Mouse (Mus musculus) MEL (cell line): Measurements from ENCODE around the gene Kif20b. TPM values are rescaled to one million over a fixed set of nuclear protein-coding genes. Genes with fewer than 3 reads are reported as not detected.
A peak's percentile ranks its signal among the peaks of the same experiment; 100 is the strongest.

ENCODE experiments used
- DNase-seq: peaks from one replicate; pipeline ENCODE4 v3.0.0; 2011; ENCODE audit warnings: low read depth, low spot score
- H3K27ac ChIP-seq: 2 replicates; pipeline ENCODE4 v1.5.1; 2012; ENCODE audit warnings: low read depth, mild to moderate bottlenecking, control low read depth, low read length, moderate library complexity; ENCODE audit not compliant: control insufficient read depth
- H3K27me3 ChIP-seq, 2 experiments: fragments of 150-350 bp in 1 of 2; sonication (generic) in 1 of 2; 2 replicates each; pipeline ENCODE4 v1.6.1; 2012; ENCODE audit warnings: low read length in 2 of 2, mild to moderate bottlenecking in 2 of 2, improper control_type of control experiment in 1 of 2, moderate library complexity in 1 of 2; ENCODE audit not compliant: insufficient read depth in 2 of 2, control insufficient read depth in 1 of 2
- H3K36me3 ChIP-seq, 2 experiments: 2 replicates each; pipeline ENCODE4 v1.6.1; 2012 to 2014; ENCODE audit warnings: low read length in 2 of 2, improper control_type of control experiment in 1 of 2, inconsistent platforms in 1 of 2, mild to moderate bottlenecking in 1 of 2; ENCODE audit not compliant: insufficient read depth in 2 of 2, control insufficient read depth in 1 of 2
- H3K4me1 ChIP-seq, 2 experiments: fragments of 150-350 bp in 1 of 2; sonication (generic) in 1 of 2; 2 replicates each; pipeline ENCODE4 v1.6.1; 2012; ENCODE audit warnings: low read length in 2 of 2, improper control_type of control experiment in 1 of 2, mild to moderate bottlenecking in 1 of 2; ENCODE audit not compliant: insufficient read depth in 2 of 2, control insufficient read depth in 1 of 2
- H3K4me3 ChIP-seq, 2 experiments: fragments of 150-350 bp in 1 of 2; sonication (generic) in 1 of 2; 2 replicates each; pipeline ENCODE4 v1.5.1; 2012; ENCODE audit warnings: low read depth in 2 of 2, low read length in 2 of 2, mild to moderate bottlenecking in 2 of 2, moderate library complexity in 2 of 2, control low read depth in 1 of 2, improper control_type of control experiment in 1 of 2; ENCODE audit not compliant: control insufficient read depth in 1 of 2, insufficient read depth in 1 of 2
- H3K79me2 ChIP-seq: 2 replicates; pipeline ENCODE4 v1.6.1; 2012; ENCODE audit warnings: mild to moderate bottlenecking, low read length, moderate library complexity; ENCODE audit not compliant: control insufficient read depth, poor library complexity, insufficient read depth
- H3K9ac ChIP-seq: 2 replicates; pipeline ENCODE4 v1.6.1; 2012; ENCODE audit warnings: low read depth, mild to moderate bottlenecking, control low read depth, low read length, moderate library complexity; ENCODE audit not compliant: control insufficient read depth, poor library complexity, severe bottlenecking
- H3K9me3 ChIP-seq: fragments of 150-350 bp; sonication (generic); replicated peaks from 2 replicates; pipeline ENCODE4 v1.6.1; 2012; ENCODE audit warnings: mild to moderate bottlenecking, low read length, improper control_type of control experiment, moderate library complexity; ENCODE audit not compliant: insufficient read depth
- BHLHE40 ChIP-seq: IDR thresholded peaks from 2 replicates; pipeline ENCODE4 v1.6.1; 2012; ENCODE audit warnings: low read depth, mild to moderate bottlenecking, inconsistent platforms, low read length, improper control_type of control experiment, borderline replicate concordance
- CHD1 ChIP-seq: IDR thresholded peaks from 2 replicates; pipeline ENCODE4 v1.6.1; 2012; ENCODE audit warnings: low read depth, mild to moderate bottlenecking, inconsistent platforms, low read length, improper control_type of control experiment
- CHD2 ChIP-seq: IDR thresholded peaks from 2 replicates; pipeline ENCODE4 v1.6.1; 2011; ENCODE audit warnings: low read length, improper control_type of control experiment
- CTCF ChIP-seq, 3 experiments: IDR thresholded peaks in 2 of 3; conservative IDR thresholded peaks in 1 of 3; 2 replicates each; pipeline ENCODE4 v1.5.1; 2011 to 2012; ENCODE audit warnings: low read length in 3 of 3, low read depth in 2 of 3, mild to moderate bottlenecking in 2 of 3, improper control_type of control experiment in 1 of 3, inconsistent platforms in 1 of 3, mixed read lengths in 1 of 3, moderate library complexity in 1 of 3; ENCODE audit not compliant: control insufficient read depth in 1 of 3, insufficient read depth in 1 of 3, poor library complexity in 1 of 3, severe bottlenecking in 1 of 3
- E2F4 ChIP-seq: IDR thresholded peaks from 2 replicates; pipeline ENCODE4 v1.6.1; 2011; ENCODE audit warnings: low read depth, low read length, improper control_type of control experiment, borderline replicate concordance
- ELF1 ChIP-seq: IDR thresholded peaks from 2 replicates; pipeline ENCODE4 v1.6.1; 2014; ENCODE audit warnings: low read depth, mild to moderate bottlenecking, inconsistent platforms, low read length, improper control_type of control experiment, moderate library complexity
- EP300 ChIP-seq, 2 experiments: IDR thresholded peaks; 2 replicates each; pipeline ENCODE4 v1.6.1; 2011; ENCODE audit warnings: improper control_type of control experiment in 2 of 2, low read length in 2 of 2, low read depth in 1 of 2, mild to moderate bottlenecking in 1 of 2
- ETS1 ChIP-seq: IDR thresholded peaks from 2 replicates; pipeline ENCODE4 v1.6.1; 2012; ENCODE audit warnings: low read depth, mild to moderate bottlenecking, inconsistent platforms, low read length, improper control_type of control experiment, moderate library complexity
- GATA1 ChIP-seq: IDR thresholded peaks from 2 replicates; pipeline ENCODE4 v1.6.1; 2011; ENCODE audit warnings: low read depth, low read length, improper control_type of control experiment
- HCFC1 ChIP-seq: IDR thresholded peaks from 2 replicates; pipeline ENCODE4 v1.6.1; 2012; ENCODE audit warnings: low read depth, mild to moderate bottlenecking, inconsistent platforms, low read length, improper control_type of control experiment, moderate library complexity
- KAT2A ChIP-seq: conservative IDR thresholded peaks from 2 replicates; pipeline ENCODE4 v1.6.1; 2012; ENCODE audit warnings: low read depth, low read length, improper control_type of control experiment, inconsistent platforms
- MAX ChIP-seq: IDR thresholded peaks from 2 replicates; pipeline ENCODE4 v1.6.1; 2011; ENCODE audit warnings: low read length, improper control_type of control experiment
- MAZ ChIP-seq: IDR thresholded peaks from 2 replicates; pipeline ENCODE4 v1.6.1; 2012; ENCODE audit warnings: low read depth, mild to moderate bottlenecking, inconsistent platforms, low read length, improper control_type of control experiment
- MEF2A ChIP-seq: IDR thresholded peaks from 2 replicates; pipeline ENCODE4 v1.6.1; 2014; ENCODE audit warnings: low read depth, mild to moderate bottlenecking, inconsistent platforms, low read length, improper control_type of control experiment; ENCODE audit not compliant: poor library complexity, insufficient replicate concordance, severe bottlenecking; ENCODE audit errors: extremely low read depth
- MXI1 ChIP-seq: IDR thresholded peaks from 2 replicates; pipeline ENCODE4 v1.6.1; 2011; ENCODE audit warnings: mild to moderate bottlenecking, low read depth, low read length, improper control_type of control experiment
- MYB ChIP-seq: IDR thresholded peaks from 2 replicates; pipeline ENCODE4 v1.6.1; 2011; ENCODE audit warnings: mild to moderate bottlenecking, low read depth, low read length, improper control_type of control experiment
- MYC ChIP-seq: IDR thresholded peaks from 2 replicates; pipeline ENCODE4 v1.6.1; 2011; ENCODE audit warnings: low read depth, mild to moderate bottlenecking, low read length, improper control_type of control experiment, moderate library complexity
- NELFE ChIP-seq: IDR thresholded peaks from 2 replicates; pipeline ENCODE4 v1.6.1; 2011; ENCODE audit warnings: low read depth, low read length, improper control_type of control experiment
- POLR2A ChIP-seq, 2 experiments: IDR thresholded peaks; 2 replicates each; pipeline ENCODE4 v1.6.1; 2011 to 2012; ENCODE audit warnings: low read length in 2 of 2, mild to moderate bottlenecking in 2 of 2, control low read depth in 1 of 2, improper control_type of control experiment in 1 of 2, low read depth in 1 of 2, moderate library complexity in 1 of 2; ENCODE audit not compliant: control insufficient read depth in 1 of 2, insufficient read depth in 1 of 2, poor library complexity in 1 of 2
- POLR2AphosphoS2 ChIP-seq: IDR thresholded peaks from 2 replicates; pipeline ENCODE4 v1.6.1; 2011; ENCODE audit warnings: low read length, improper control_type of control experiment
- POLR2AphosphoS5 ChIP-seq: IDR thresholded peaks from 2 replicates; pipeline ENCODE4 v1.6.1; 2012; ENCODE audit warnings: low read depth, borderline replicate concordance, mild to moderate bottlenecking, inconsistent platforms, low read length, moderate library complexity, mixed read lengths
- RAD21 ChIP-seq: IDR thresholded peaks from 2 replicates; pipeline ENCODE4 v1.6.1; 2011; ENCODE audit warnings: mild to moderate bottlenecking, low read depth, low read length, improper control_type of control experiment
- RCOR1 ChIP-seq: IDR thresholded peaks from 2 replicates; pipeline ENCODE4 v1.6.1; 2012; ENCODE audit warnings: low read depth, mild to moderate bottlenecking, inconsistent platforms, low read length, improper control_type of control experiment
- SIN3A ChIP-seq: IDR thresholded peaks from 2 replicates; pipeline ENCODE4 v1.6.1; 2012; ENCODE audit warnings: low read length, improper control_type of control experiment, inconsistent platforms
- SMC3 ChIP-seq: IDR thresholded peaks from 2 replicates; pipeline ENCODE4 v1.6.1; 2011; ENCODE audit warnings: low read depth, low read length, improper control_type of control experiment
- TBP ChIP-seq: IDR thresholded peaks from 2 replicates; pipeline ENCODE4 v1.8.0; 2011; ENCODE audit warnings: low read depth, low read length, improper control_type of control experiment
- TCF12 ChIP-seq: IDR thresholded peaks from 2 replicates; pipeline ENCODE4 v1.6.1; 2014; ENCODE audit warnings: low read depth, mild to moderate bottlenecking, inconsistent platforms, low read length, improper control_type of control experiment, moderate library complexity
- UBTF ChIP-seq: IDR thresholded peaks from 2 replicates; pipeline ENCODE4 v1.6.1; 2012; ENCODE audit warnings: low read depth, mild to moderate bottlenecking, inconsistent platforms, low read length, improper control_type of control experiment, moderate library complexity, borderline replicate concordance; ENCODE audit not compliant: insufficient read depth
- USF1 ChIP-seq: IDR thresholded peaks from 2 replicates; pipeline ENCODE4 v1.6.1; 2014; ENCODE audit warnings: low read depth, mild to moderate bottlenecking, inconsistent platforms, low read length, improper control_type of control experiment, moderate library complexity
- USF2 ChIP-seq, 2 experiments: IDR thresholded peaks; 2 replicates each; pipeline ENCODE4 v1.6.1; 2011 to 2012; ENCODE audit warnings: improper control_type of control experiment in 2 of 2, low read length in 2 of 2, borderline replicate concordance in 1 of 2, inconsistent platforms in 1 of 2, low read depth in 1 of 2, mild to moderate bottlenecking in 1 of 2; ENCODE audit not compliant: insufficient read depth in 1 of 2
- ZC3H11A ChIP-seq: IDR thresholded peaks from 2 replicates; pipeline ENCODE4 v1.6.1; 2012; ENCODE audit warnings: low read depth, mild to moderate bottlenecking, inconsistent platforms, low read length, improper control_type of control experiment
- ZMIZ1 ChIP-seq: IDR thresholded peaks from 2 replicates; pipeline ENCODE4 v1.6.1; 2012; ENCODE audit warnings: low read depth, mild to moderate bottlenecking, inconsistent platforms, low read length, improper control_type of control experiment, moderate library complexity
- ZNF384 ChIP-seq: IDR thresholded peaks from 2 replicates; pipeline ENCODE4 v1.6.1; 2012; ENCODE audit warnings: low read depth, mild to moderate bottlenecking, inconsistent platforms, low read length, improper control_type of control experiment
- polyA plus RNA-seq, 2 experiments: library from polyadenylated mRNA; stranded (reverse) in 1 of 2; unstranded in 1 of 2; fragments of >175 nt in 1 of 2; fragments of >200 nt in 1 of 2; gene quantifications; 2 replicates each; pipeline versions ENCODE4 v1.2.1 to v1.2.4; 2012; ENCODE audit warnings: low replicate concordance in 2 of 2, low read depth in 1 of 2; ENCODE audit not compliant: insufficient read length in 2 of 2, insufficient read depth in 1 of 2, missing spikeins in 1 of 2
- total RNA-seq: library from RNA; depleted of rRNA; stranded (reverse); fragments of 300-350 nt; gene quantifications from 2 replicates; pipeline ENCODE4 v1.2.3, GENCODE M21; 2012

Kif20b gene
- total and polyA plus RNA-seq, 3 experiments = 40.0 to 55.5 (median 41.6) TPM

DNA sequence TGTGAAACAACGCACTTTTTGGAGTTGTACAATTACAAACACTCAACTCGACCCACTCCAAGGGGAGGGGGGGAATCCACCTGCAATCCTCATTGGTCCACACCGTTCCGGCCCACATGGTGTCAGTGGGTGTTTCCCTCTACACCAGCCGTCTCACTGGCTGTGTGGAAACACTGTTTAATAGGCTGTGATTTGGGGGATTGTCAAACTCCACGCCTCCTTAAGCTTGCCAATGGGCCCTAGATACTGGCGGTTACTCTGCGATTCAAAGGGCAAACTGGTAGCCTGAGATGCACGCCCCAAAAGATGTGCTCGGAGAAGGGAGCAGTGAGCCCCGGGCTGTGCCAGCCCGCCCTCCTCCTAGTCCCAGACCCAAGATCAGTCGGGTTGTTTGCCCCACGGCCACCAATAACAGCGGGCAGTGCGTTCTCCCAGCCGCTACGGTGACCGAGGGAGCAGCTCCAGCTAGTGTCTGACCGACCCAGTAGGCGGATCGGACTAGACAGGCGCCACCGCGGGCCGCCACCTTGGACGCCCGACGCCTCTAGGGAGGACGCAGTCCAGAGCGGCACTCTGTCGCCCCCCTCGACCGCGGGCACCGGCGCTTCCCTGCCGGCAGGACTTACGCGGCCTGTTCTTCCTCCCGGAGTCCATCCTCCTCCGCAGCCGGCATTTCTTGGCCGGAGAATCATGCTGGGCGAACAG, 44.1 kb upstream of the Kif20b start:
- H3K27me3 ChIP-seq = no peaks in the 10 kb centered on the region
- H3K36me3 ChIP-seq = peaks cover 0 to 34% of the 10 kb centered on the region in 2 experiments; a peak in 2 of 4 replicates
- DNase-seq = peak; percentile 97
- peak overlapping the region; percentile 71 for H3K27ac ChIP-seq
- TF ChIP-seq ZMIZ1 (peak; percentile 95), MXI1 (peak; percentile 92), MYB (0 out of 2 replicates have a peak, but pooled peaks have one; percentile 26), UBTF (0 out of 2 replicates have a peak, but pooled peaks have one; percentile 81), MEF2A (no peak), POLR2AphosphoS5 (0 out of 2 replicates have a peak, but pooled peaks have one; percentile 48), KAT2A (no peak), NELFE (peak; percentile 89), SMC3 (no peak; the same call in 1 of the 2 replicates), GATA1 (0 out of 2 replicates have a peak, but pooled peaks have one; percentile 7), POLR2A (IDR thresholded peaks at IDR 0.05; ENCODE audit: control insufficient read depth in 1 of 2, insufficient read depth in 1 of 2, low read depth in 1 of 2, low read length in 2 of 2, poor library complexity in 1 of 2) (peak; percentile 50 to 96), ZC3H11A (no peak), SIN3A (peak; percentile 94), CHD1 (no peak), ETS1 (peak; percentile 57), CHD2 (no peak), ZNF384 (no peak), HCFC1 (no peak), RAD21 (no peak), USF1 (peak; percentile 60), MAZ (peak; percentile 87), RCOR1 (peak; percentile 76), BHLHE40 (no peak), TCF12 (peak; percentile 71), E2F4 (no peak), EP300 (IDR thresholded peaks at IDR 0.05; ENCODE audit: low read depth in 1 of 2, low read length in 2 of 2) (0 out of 4 replicates have a peak, but pooled peaks of 1 of the 2 experiments have one; percentile 5), MAX (peak; percentile 77), MYC (peak; percentile 84), USF2 (IDR thresholded peaks at IDR 0.05; ENCODE audit: borderline replicate concordance in 1 of 2, insufficient read depth in 1 of 2, low read depth in 1 of 2, low read length in 2 of 2) (no peak), TBP (peak; percentile 93), ELF1 (no peak), POLR2AphosphoS2 (peak; percentile 81; the same call in 1 of the 2 replicates), CTCF (IDR thresholded peaks at IDR 0.05 in 2 of 3, conservative IDR thresholded peaks at IDR 0.05 in 1 of 3; ENCODE audit: control insufficient read depth in 1 of 3, insufficient read depth in 1 of 3, low read depth in 2 of 3, low read length in 3 of 3, poor library complexity in 1 of 3, severe bottlenecking in 1 of 3) (peak in 2 of 3 experiments; percentile 11 to 12; a peak in 2 of 6 replicates)
- peak overlapping the region; percentile 93 for H3K9ac ChIP-seq
- H3K79me2 ChIP-seq = peaks cover 49% of the 10 kb centered on the region
- no peaks in the 10 kb centered on the region for H3K9me3 ChIP-seq
- H3K4me3 ChIP-seq = peak overlapping the region; percentile 80 to 93
- peaks cover 7 to 32% of the 10 kb centered on the region in 2 experiments for H3K4me1 ChIP-seq
